Mouse (Mus musculus) fat pad, adult 2 months (tissue): Measurements from ENCODE around the gene Iqsec2.

Experiments used
- DNase-seq: peaks from one replicate; pipeline ENCODE4 v3.0.0-alpha.2; 2011; ENCODE audit warnings: low read depth, low spot score; ENCODE audit errors: extremely low read depth

Gene Iqsec2

GRCm38 (mm10) chrX:152244492-152245189 is 100.6 kb downstream of the Iqsec2 start:
- DNase-seq, result no peak

- peak; percentile 45 for DNase-seq
Measured at GRCm38 (mm10) chrX:152271189-152271588, 127.1 kb downstream of the Iqsec2 start.
